Mouse (Mus musculus): ENCODE data around the gene Ext2.

The Ext2 gene

DNA sequence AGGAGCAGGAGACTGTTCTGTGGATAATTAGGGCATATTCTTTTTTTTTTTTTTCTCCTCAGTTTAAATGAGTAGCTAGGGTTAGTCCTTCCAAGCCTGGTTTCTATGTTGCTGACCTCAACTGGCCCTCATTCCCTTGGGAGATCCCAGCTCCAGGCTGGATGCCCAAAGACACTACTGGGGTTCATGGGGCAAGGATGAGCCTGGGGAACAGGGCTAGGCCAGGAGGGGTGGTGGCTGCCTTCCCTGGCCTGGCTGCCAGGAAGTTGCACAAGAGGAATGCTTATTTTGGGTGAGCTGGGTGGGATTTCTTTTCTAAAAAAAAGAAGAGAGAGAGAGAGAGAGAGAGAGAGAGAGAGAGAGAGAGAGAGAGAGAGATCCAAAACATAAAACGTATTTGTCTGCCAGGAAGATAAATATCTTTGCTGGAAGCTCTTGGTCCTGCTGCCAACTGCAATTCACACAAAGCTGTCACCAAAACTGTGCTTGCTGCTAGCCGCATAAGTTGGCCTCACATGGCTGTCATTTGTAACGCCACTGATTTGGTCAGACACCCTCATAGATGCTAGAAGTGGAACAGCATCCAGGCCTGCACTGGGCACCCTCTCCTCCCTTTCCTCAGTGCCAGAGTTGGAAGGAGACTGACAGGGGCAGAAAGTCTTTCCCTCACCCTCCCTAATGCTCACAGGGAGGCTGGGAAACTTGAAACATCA is 156.1 kb downstream of the Ext2 start:
- peak; percentile 45 for DNase-seq

DNA sequence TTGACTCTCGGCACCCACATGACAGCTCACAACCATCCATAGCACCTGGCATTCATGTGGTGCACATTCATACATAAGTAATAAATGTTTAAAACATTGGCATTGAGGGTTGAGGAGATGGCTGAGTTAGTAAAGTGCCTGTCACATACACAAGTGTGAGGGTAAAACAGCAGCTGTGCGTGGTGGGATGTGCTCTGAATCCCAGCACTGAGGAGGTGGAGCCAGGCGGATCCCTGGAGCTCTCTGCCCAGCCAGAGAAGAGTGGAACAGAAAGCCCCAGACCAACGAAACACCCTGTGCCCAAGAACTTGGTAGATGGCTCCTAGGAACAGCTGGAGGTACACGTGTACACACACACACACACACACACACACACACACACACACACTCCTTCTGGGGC is 156.9 kb downstream of the Ext2 start:
- no peak for DNase-seq

DNA sequence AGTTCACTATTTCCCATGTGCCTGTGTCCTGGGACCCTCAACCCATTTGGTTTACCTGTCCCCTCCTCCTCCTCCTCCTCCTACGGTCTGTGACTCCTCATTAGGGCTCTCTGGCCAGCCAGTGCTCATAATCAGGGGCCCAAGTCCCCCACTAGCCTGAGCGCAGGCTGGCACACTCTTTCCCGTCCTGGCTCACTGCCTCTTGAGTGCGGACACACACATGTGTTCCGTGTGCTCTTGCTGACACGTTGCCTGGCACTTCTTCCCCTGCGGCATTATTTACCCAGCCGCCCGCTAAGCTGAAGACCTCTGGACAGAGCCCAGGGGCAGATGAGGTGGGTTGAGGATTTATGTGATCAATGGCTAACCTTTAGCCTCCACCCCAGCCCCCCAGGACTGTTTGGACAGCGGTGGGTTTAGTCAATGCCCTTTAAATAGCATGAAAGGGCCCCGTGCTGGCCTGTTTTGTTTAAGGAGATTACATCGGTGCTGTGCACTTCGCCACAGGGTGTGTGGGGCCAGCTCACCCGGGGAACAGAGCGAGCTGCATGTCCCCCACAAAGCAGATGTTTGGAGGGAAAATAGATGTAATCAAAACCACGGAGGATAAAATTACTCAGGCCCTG is 160.0 kb downstream of the Ext2 start:
- DNase-seq: no peak

DNA sequence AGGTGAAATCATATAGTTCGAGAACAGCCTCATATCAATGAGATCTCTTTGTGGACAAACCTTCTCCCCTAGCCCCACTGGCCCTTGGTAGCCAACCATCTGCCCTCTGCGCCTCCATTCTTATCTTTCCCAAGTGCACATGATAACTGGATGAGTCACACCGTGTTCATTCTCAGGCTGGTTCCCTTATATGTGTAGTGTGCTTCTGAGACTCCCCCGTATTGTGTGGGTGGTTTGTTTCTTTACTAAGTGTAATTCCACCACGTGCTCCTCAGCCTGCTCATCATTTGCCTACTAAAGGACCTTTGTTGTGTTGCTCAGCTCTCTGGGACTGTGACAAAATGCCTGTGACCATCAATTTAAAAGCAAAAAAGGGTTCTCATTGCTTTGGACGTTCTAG is 161.3 kb downstream of the Ext2 start:
- no peak for DNase-seq

DNA sequence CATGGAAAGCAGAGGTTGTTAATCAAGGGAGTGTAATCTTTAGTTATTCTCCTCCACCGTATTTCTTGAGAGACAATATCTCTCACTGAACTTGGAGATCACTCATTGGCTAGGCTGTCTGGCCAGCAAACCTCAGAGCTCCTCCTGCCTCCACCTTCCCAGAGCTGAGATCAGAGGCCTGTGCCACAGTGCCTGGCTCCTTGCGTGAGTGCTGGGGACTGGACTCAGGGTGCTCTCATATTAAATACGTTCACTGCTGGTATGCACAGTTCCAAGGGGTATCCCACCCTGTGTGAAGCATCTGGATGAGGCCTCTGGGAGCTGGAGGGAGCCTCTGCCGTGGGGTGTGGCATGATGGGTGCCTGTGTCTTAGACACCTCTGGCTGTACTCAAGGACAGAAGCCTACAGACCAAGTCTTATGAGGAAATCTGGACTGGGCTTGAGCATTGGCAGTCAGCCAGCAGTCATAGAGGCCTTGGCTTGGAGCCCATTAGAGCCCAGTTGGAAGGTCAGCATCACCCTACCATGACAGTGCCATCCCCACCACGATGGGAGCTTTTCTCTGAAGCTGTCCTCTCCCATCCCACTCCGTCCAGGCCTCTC is 162.6 kb downstream of the Ext2 start:
- DNase-seq: no peak

DNA sequence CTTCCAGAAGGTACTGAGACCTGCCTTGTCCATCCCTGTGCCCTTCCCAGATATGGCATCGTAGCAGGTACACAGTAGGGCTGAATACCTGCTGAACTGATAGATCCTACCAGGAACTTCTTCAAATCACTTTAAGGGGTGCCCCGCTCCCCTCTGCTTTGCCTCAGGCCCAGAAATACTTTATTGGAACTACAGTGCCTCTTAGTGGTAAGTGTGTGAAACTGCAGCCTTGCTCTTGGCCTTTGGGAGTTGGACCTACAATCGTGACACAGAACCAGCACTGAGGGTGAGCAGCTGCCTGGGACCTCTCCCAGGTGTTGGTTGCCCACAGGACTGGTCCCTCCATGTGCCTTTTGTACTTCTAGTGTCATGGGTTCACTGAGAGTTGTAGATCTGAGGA is 163.4 kb downstream of the Ext2 start:
- DNase-seq: peak; percentile 51

DNA sequence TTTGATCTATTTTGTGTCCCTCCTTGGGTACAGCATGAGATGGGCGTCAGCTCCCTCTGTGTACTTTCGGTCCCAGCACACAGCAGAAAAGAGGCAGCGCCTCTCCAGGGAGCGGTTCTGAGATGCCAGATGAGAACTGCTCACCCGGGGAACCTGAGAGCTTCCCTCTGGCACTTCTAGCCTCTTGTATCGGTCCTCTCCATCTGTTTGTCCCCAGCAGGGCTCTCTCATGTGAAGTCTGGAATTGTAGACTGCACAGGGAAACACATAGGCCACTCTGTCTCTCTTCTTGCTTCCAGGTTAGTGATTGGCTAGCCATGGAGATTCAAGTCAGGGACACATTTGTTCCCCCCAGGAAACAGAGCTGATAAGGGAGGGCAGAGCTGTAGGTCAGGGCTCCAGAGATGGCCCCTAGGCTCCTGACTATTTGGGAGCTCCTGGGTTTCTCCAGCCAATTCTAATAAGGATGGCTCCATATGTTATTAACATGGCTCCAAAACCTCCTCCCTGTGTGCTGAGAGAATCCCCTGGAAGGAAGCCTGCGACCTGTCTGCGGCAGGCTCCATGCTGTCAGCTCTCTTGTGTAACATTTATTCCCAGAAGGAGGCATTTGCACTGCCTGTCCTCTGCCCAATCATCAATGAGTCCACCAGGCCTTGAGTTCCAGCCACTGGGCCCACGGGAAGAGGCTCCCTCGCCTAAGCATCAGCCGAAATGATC is 167.9 kb downstream of the Ext2 start:
- no peak for DNase-seq

DNA sequence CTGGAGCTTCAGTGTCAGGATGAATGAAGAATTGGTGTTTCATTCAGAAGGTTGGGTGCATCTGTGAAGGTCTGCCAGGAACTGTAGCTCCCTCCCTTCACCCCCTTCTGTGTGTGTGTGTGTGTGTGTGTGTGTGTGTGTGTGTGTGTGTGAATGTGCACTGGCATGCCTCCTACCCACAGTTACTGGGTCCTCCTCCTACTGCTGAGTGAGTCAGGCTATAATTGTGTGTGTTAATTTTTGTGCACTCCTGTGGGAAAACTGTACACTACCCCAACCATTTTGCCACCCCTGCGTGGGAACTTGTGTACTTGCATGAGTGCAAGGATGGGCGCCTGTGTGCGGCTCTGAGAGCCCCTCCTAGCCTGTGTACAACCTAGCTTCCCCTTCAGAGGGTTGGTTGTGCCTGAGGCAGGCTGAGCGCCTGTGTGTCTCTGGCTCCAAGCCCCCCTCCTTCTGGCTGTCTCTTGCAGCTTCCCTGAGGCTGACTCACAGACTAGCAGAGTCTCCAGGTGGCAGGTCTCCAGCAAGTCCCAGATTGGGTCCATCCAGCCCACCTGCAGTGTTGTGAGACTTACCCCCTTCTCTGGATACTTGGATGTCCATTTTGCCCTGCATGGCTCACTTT is 173.0 kb downstream of the Ext2 start:
- no peak for DNase-seq

DNA sequence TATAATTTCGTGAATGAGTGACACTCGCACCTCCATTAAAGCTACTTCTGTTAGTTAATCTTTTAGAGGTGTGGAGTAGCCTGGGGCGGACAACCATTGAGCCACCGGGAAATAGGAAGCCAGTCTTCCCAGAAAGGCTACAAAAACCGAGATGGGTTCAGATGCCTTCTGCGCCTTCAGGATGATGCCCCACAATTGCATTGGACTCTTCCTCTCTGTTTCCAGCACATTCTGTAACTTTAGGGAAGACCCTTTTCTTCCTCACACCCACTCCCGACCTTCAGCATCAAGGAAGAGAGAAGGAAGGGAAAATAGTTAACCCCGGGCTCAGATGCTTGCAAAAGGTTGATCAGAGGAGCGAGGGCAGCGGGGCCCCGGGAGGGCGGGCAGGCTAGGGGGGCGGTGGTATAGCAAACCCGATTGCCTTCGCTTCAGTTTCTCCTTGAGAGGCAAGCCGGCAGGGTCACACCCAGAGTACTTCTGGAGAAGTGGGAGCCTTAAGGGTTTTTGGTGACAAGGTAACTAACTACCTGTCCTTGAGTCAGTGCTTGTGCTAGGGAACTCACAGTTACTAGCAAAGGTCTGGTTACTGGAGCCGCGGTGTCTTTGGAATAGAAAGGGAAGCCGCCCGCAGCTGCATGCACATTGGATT is 174.3 kb downstream of the Ext2 start:
- DNase-seq: no peak

DNA sequence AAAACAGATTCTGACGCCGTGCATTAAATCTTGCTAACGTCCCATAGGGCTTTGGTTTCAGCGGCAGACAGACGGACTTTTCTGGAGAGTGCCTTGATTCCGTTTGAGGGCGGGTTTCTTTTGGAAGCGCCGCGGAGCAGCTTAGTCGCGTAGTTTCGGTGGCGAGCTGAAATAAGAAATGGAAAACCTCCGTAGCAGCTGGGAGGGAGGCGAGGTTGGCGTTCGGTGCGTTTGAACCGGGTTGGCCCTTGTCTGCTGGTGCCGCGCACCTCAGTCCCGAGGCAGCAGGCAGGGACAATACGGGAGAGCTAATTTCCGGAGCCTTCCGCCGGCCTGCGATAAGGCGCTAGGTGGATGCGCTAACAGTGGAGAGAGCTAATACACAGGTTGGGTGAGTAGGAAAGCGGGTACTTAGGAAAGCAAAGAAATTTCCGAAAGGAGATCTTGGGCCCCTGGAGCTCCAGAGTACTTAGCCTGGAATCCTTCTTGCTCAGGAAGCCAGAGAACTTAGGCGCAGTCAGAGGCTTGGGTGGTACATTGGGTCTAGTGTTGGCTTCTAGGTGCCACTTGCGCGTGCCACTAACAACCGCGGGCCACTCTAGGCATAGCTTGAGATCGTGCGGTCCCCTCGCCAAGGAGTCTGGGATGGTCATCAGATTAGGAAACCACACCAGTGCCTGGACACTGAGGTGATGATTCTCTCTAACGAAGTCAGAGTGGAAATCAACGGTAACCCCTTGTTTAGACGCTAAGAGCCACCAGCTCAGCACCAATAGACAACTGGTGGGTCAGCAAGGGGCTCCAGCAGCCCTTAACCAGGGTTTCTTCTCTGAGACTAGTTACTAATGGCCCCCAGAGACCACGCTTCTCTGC is 175.1 kb downstream of the Ext2 start:
- DNase-seq: no peak

DNA sequence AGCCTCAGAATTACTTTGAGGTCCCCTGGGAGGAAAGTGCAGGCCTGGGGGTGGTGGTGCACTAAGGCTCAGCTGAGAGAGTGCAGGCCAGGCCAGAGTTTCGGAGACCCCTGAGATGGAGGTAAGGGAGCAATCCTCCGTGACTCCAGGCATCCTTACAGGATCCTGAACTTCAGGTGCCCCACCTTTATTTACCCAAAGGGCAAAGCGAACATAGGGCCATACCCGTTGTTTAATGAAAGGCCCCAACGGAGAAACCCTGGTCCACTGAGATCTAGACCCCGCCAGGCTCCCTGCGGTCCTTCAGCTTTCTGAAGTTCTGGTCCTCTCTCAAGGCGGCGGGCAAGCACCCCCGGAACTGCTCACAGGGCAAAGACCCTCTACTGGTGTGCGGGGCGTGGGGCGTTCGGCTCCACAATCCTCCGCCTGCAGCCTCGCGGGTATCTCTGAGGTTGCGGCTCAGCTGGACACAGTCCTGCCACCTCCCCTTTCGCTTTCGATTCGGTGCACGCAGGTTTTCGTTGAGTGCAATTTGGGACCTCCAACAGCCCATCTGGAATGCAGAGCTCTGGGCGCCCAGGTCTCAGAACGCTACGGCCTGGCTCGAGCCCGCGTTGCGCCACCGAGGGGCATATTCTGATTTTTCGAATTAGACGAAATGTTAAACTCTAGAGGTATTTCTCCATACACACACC is 176.6 kb downstream of the Ext2 start:
- peak; percentile 27 for DNase-seq

DNA sequence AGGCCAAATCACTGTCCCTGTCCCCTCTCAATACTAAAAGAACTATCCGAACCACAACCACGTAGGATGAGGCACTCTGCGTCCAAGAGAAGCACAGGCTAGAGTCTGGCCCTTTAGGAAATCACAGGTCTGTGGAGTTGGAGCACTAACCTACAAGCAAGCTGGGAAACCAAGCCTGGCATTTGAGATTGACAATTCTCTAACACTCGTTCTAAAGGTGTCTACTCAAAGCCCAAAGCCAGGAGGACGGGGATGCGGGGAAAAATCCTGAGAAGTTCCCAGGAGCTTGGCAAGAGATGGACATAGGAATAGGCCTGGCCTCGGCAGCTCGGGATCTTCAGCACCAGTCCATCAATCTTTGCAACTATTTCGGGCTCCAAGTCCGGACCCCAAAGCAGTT is 177.2 kb downstream of the Ext2 start:
- no peak for DNase-seq

DNA sequence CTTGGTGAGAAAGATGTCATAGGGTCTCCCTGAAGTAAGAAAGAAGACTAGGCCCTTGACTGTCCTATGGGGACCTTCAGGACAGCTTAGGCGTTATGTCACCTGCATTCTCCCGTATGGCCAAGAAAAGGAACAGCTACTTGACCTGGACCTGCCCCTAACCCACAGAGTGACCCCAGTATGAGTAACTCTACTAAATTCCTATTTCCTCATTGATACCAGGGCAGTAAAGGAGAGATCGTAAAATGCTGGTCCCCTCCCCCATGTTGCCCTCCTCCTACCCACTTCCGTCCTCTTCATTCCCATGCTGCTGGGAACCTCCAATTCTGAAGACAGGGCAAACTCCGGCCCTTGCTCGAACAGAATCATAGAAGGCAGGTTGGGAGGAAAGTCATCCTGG is 177.6 kb downstream of the Ext2 start:
- DNase-seq: no peak

DNA sequence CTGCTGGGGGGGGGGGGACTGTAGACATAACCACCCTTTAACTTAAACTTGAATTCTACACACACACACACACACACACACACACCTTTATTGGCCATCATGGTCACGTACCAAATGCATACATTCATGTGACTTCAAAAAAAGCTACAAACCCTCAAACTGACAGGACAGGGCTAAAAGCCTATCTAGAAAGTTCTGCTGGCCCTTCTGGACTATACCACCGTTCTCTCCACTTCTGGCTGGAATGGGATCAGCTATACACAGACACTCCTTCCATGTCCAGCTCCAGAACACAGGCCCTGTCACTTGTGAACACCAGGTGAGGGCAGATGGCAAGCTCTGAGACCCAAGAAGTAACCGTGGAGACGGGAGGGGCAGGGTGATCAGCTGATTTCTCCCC is 178.1 kb downstream of the Ext2 start:
- DNase-seq: no peak

DNA sequence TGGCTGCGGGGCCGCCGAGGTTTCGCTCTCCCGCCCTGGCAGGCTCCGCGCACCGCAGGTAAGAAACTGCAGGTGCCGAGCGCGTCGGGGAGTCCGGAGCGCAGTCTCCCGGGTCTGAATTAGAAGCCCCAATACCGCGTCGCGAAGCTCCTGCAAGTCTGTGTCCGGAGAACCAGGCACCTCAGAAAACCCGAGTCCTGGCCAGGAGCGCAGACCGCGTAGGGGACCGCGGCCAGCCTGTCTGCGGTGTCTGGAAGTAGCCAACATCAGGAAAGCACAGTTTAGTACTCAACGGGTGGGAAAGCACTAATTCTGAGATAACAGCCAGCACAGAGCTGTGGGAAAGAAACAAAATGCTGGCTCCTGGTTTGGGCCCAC is 179.0 kb downstream of the Ext2 start:
- DNase-seq: no peak

DNA sequence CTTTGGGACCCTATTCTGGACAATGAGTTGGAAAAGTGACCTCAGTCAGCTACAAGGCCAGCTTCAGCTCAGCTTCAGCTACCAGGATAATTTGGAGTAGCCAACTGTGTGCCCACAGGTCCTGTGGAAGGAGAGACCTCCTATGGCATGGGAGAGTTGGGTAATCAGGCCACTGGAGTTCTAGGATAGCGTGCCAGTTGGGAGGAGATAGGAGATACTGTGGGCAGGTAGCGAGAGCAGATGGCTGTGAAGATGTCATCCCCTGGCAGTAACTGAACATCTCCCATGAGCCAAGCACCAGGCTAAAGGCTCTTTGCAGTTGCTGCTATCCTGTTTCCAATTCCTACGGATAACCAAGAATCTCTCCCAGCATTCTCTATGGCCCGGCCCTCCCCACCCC is 187.8 kb downstream of the Ext2 start:
- no peak for DNase-seq

DNA sequence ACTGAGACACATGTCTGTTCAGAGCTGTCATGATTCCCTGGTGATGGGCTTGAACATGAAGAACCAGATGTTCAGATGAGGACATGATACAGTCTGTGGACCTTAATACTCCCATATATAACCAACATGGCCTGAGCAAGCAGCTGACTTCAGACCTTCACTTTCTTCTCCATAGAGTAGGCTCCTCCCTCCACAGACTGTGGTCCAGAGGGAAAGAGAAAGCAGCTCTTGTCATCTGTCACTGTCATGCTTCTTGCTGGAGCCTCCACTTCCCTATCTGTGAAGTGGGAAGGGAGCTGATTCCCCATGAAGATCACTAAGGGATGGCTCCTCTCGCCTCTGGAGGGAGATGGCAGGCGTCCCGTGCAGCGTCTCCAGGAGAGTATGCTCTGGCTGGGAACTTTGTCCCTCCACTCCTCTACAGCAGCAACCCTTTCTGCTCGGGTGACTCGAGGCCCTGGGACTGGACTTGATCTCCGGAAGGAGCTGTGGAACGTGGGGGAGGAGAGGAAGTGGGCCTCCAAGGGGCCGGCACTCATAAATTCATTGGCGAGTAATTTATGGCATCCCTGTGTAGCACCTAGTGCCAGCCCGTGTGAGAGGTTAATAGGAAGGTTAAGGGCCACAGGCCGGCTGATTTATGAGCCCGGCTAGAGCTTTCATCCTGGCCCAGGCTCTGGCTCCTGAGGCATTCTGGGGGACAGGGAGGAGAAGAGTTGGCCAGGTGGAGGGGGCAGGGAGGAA is 197.5 kb downstream of the Ext2 start:
- DNase-seq: no peak

DNA sequence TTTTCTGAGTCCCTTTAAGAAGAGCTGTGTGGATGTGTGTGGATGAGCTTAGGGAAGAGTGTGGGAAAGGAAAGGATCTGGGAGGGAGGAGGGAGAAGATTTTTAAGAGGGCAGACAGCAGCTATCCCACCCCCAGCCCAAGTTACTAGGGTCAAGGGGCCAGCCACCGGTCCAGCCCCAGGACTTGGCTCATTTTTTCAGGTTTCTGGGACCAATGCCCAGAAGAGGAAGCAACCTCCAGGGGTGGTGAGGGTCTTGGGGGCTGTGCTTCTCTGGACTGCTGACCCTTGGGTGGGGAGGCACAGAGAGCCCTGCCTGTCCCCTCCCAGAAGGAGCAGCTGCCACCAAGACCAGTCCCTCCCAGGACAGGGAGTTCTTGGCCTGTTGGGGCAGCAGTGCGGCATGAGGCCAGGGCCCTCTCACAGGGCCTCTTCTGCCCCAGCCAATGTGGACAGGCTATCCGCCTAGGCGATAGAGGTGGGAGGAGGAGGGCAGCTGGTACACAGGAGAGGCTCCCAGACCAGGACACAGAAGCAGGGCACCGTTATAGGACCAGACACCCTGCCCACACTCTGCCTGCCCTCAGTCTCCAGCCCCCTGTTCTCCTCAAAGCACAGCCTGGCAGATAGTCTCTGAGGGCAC is 203.0 kb downstream of the Ext2 start:
- DNase-seq: no peak

DNA sequence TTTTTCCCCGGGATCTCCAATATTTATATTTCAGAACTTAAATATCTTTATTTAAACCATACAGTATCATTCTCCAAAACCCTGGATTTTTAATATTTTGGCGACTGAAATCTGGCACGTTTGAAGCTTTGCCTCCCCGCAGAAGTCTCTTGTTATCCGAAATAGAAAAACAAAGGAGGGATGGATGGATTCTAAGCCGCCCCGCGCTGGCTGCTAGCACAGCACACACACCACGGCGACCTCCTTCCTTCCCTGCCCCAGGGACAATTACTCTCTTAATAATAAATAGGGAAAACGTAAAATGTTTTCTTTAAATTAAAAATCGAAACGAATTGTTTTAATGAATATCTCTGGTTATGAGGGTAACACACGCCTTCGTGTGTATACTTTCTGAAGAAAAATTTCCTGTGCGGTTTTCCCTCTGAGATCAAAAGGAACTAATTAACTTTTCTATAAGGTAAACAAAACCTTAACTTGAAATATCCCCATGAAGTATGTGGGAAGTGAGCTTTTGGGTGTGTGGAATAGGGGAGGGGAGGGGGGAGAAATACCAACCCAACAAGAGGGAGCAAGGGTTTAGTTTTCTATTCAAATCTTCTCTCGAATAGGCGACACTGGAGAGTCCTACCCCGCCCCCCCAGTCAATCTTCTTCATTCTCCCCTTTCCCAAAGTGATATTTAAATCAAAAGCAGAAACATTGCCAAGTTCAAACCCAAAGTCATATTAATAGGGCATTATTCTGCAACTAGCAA is 203.7 kb downstream of the Ext2 start:
- no peak for DNase-seq
